Mouse (Mus musculus): ENCODE measurements around the gene Ncr1.
"Not testable (repeated sequence)": the region's sequence is repeated elsewhere in the genome, so short reads cannot be mapped to it uniquely, and the experiment has no call there.

The Ncr1 gene

GRCm38 (mm10) chr7:4337509-4337908 lies at the start of gene Ncr1:
TSS of gene Ncr1 (plus strand) at chr7:4337724.
- no peak for DNase-seq (ENCODE audit: low spot score)

GRCm38 (mm10) chr7:4292638-4293037 lies 44.9 kb upstream of the Ncr1 start:
- no peak for DNase-seq (ENCODE audit: low spot score)

GRCm38 (mm10) chr7:4297189-4297588 lies 40.3 kb upstream of the Ncr1 start:
- DNase-seq (ENCODE audit: low spot score) = no peak

- no peak for DNase-seq (ENCODE audit: low spot score)
Measured at GRCm38 (mm10) chr7:4300166-4300565, 37.4 kb upstream of the Ncr1 start.

GRCm38 (mm10) chr7:4303457-4303856 lies 34.1 kb upstream of the Ncr1 start:
- DNase-seq (ENCODE audit: low spot score) = no peak

GRCm38 (mm10) chr7:4313109-4313508 lies 24.4 kb upstream of the Ncr1 start:
- DNase-seq (ENCODE audit: low spot score) = not testable (repeated sequence)

- not testable (repeated sequence) for DNase-seq (ENCODE audit: low spot score)
Measured at GRCm38 (mm10) chr7:4313531-4313930, 24.0 kb upstream of the Ncr1 start.

GRCm38 (mm10) chr7:4323301-4323700 lies 14.2 kb upstream of the Ncr1 start:
- DNase-seq (ENCODE audit: low spot score) = no peak

GRCm38 (mm10) chr7:4373521-4373920 lies 36.0 kb downstream of the Ncr1 start:
- no peak for DNase-seq (ENCODE audit: low spot score)

Measured in c-Kit-positive CD71-positive TER-119-positive erythroid progenitor cells, embryonic 14.5 days (primary cell).